Mouse (Mus musculus) retina, postnatal 1 day (tissue): Measurements from ENCODE around the gene Rhobtb1.

Source experiments
- DNase-seq: peaks from one replicate; pipeline ENCODE4 v3.0.0-alpha.2; 2012

The Rhobtb1 gene

GRCm38 (mm10) chr10:69278764-69279606, 127.8 kb downstream of the Rhobtb1 start:
- DNase-seq: no peak

GRCm38 (mm10) chr10:69279607-69279978, 128.4 kb downstream of the Rhobtb1 start:
- no peak for DNase-seq

GRCm38 (mm10) chr10:69286939-69287338, 135.7 kb downstream of the Rhobtb1 start:
- no peak for DNase-seq

GRCm38 (mm10) chr10:69288086-69288485, 136.9 kb downstream of the Rhobtb1 start:
- DNase-seq: no peak

GRCm38 (mm10) chr10:69288720-69289119, 137.5 kb downstream of the Rhobtb1 start:
- DNase-seq: no peak

GRCm38 (mm10) chr10:69290736-69291135, 139.5 kb downstream of the Rhobtb1 start:
- DNase-seq: no peak

GRCm38 (mm10) chr10:69295919-69296318, 144.7 kb downstream of the Rhobtb1 start:
- no peak for DNase-seq

- DNase-seq: no peak
Measured at GRCm38 (mm10) chr10:69299985-69300384, 148.8 kb downstream of the Rhobtb1 start.

- no peak for DNase-seq
Measured at GRCm38 (mm10) chr10:69302667-69303066, 151.4 kb downstream of the Rhobtb1 start.

- DNase-seq: no peak
Measured at GRCm38 (mm10) chr10:69304819-69305218, 153.6 kb downstream of the Rhobtb1 start.

GRCm38 (mm10) chr10:69305600-69305999, 154.4 kb downstream of the Rhobtb1 start:
- DNase-seq: no peak

GRCm38 (mm10) chr10:69306205-69306604, 155.0 kb downstream of the Rhobtb1 start:
- peak; percentile 50 for DNase-seq

- peak; percentile 87 for DNase-seq
Measured at GRCm38 (mm10) chr10:69307067-69307466, 155.8 kb downstream of the Rhobtb1 start.

GRCm38 (mm10) chr10:69309109-69309508, 157.9 kb downstream of the Rhobtb1 start:
- no peak for DNase-seq

- DNase-seq: no peak
Measured at GRCm38 (mm10) chr10:69311867-69312266, 160.6 kb downstream of the Rhobtb1 start.

- no peak for DNase-seq
Measured at GRCm38 (mm10) chr10:69313944-69314343, 162.7 kb downstream of the Rhobtb1 start.

- no peak for DNase-seq
Measured at GRCm38 (mm10) chr10:69318514-69318913, 167.3 kb downstream of the Rhobtb1 start.

- DNase-seq: peak; percentile 87
Measured at GRCm38 (mm10) chr10:69320667-69321518, 169.7 kb downstream of the Rhobtb1 start.

GRCm38 (mm10) chr10:69321519-69322035, 170.3 kb downstream of the Rhobtb1 start:
- no peak for DNase-seq

- DNase-seq: no peak
Measured at GRCm38 (mm10) chr10:69323986-69324385, 172.8 kb downstream of the Rhobtb1 start.

GRCm38 (mm10) chr10:69324816-69325215, 173.6 kb downstream of the Rhobtb1 start:
- no peak for DNase-seq

- DNase-seq: no peak
Measured at GRCm38 (mm10) chr10:69326433-69326832, 175.2 kb downstream of the Rhobtb1 start.

- no peak for DNase-seq
Measured at GRCm38 (mm10) chr10:69327362-69327761, 176.1 kb downstream of the Rhobtb1 start.
